Mouse (Mus musculus) gastrocnemius, adult 2 months (tissue): ENCODE results near the gene Gm12790. TPM values are rescaled to one million over a fixed set of nuclear protein-coding genes. Genes with fewer than 3 reads are reported as not detected.
"Not testable (repeated sequence)": the region's sequence is repeated elsewhere in the genome, so short reads cannot be mapped to it uniquely, and the experiment has no call there.

ENCODE experiments used
- DNase-seq: peaks from one replicate; pipeline ENCODE4 v3.0.0; 2022
- H3K27ac ChIP-seq: fragments of 200-600 bp; 2 replicates; pipeline ENCODE4 v1.8.1; 2022; ENCODE audit warnings: mild to moderate bottlenecking
- H3K4me3 ChIP-seq: fragments of 200-600 bp; 2 replicates; pipeline ENCODE4 v1.8.1; 2022; ENCODE audit warnings: mild to moderate bottlenecking, moderate library complexity
- CTCF ChIP-seq: fragments of 200-600 bp; IDR thresholded peaks from 2 replicates; pipeline ENCODE4 v1.8.1; 2022; ENCODE audit warnings: antibody characterized with exemption, mild to moderate bottlenecking, moderate library complexity
- intact Hi-C: fragments of 180-260 bp; cut with DNase I; formaldehyde crosslinking; loops from one replicate; pipeline ENCODE4 v1.15.1; 2025
- long read RNA-seq, 2 experiments: library from polyadenylated mRNA; stranded (forward); transcript quantifications; one replicate each; pipeline ENCODE4 v2.0.0; 2021
- total RNA-seq, 2 experiments: library from RNA; stranded (reverse); gene quantifications; 2 replicates each; pipeline ENCODE4 v1.2.3; 2021

The Gm12790 gene
- total RNA-seq: not detected
- long read RNA-seq, experiment 1: 0 reads
- long read RNA-seq, experiment 2: 0 reads

- DNase-seq, intact Hi-C loops: not testable (repeated sequence)
Observed at GRCm38 (mm10) chr4:101980949-101981348, at the start of gene Gm12790. Gene Gm12790 (minus strand): TSS chr4:101981049.

GRCm38 (mm10) chr4:102026619-102027018 lies 45.8 kb upstream of the Gm12790 start:
- intact Hi-C loops: no loop called here
- H3K4me3 ChIP-seq: no peak overlapping the region
- no peak overlapping the region for H3K27ac ChIP-seq
- TF ChIP-seq CTCF: no peak
- no peak for DNase-seq

More at GRCm38 (mm10) chr4:101980949-101981348, at the start of gene Gm12790:
- not testable (repeated sequence) for H3K27ac ChIP-seq, H3K4me3 ChIP-seq

GRCm38 (mm10) chr4:101998267-101998922 lies 17.5 kb upstream of the Gm12790 start:
- TF ChIP-seq CTCF: peak; percentile 72
- intact Hi-C loops: loop anchor here (2.0 to 5.0 kb wide), 2 partner anchors 341 to 524 kb away; no protein-coding TSS in a partner anchor
- DNase-seq: peak; percentile 55
- Histone ChIP-seq H3K4me3 (no peak overlapping the region), H3K27ac (no peak overlapping the region)

- intact Hi-C loops: loop anchor here (5.0 kb wide), 1 partner anchor 340 kb away; no protein-coding TSS in a partner anchor
Observed at GRCm38 (mm10) chr4:101997426-101997825, 16.6 kb upstream of the Gm12790 start.

GRCm38 (mm10) chr4:101986326-101986725 lies 5.5 kb upstream of the Gm12790 start, which contains the start of gene Gm12789:
Gene Gm12789 (plus strand): TSS chr4:101986626.
- H3K4me3 ChIP-seq, DNase-seq, intact Hi-C loops, H3K27ac ChIP-seq: not testable (repeated sequence)

More at GRCm38 (mm10) chr4:101997426-101997825, 16.6 kb upstream of the Gm12790 start:
- Histone ChIP-seq H3K27ac (no peak overlapping the region), H3K4me3 (no peak overlapping the region)
- TF ChIP-seq CTCF: no peak
- DNase-seq: no peak

GRCm38 (mm10) chr4:101985678-101986077 lies 4.8 kb upstream of the Gm12790 start:
- Histone ChIP-seq H3K27ac (no peak overlapping the region), H3K4me3 (no peak overlapping the region)
- DNase-seq: no peak
- intact Hi-C loops: no loop called here
- no peak for TF ChIP-seq CTCF

- not testable (repeated sequence) for DNase-seq, H3K27ac ChIP-seq
Observed at GRCm38 (mm10) chr4:101940107-101940506, 40.7 kb downstream of the Gm12790 start, which contains the start of gene Gm12794. Gene Gm12794 (plus strand): TSS chr4:101940407.

More at GRCm38 (mm10) chr4:101940107-101940506, 40.7 kb downstream of the Gm12790 start, which contains the start of gene Gm12794:
- H3K4me3 ChIP-seq, intact Hi-C loops: not testable (repeated sequence)

Other genes with a start within 250 kb of the Gm12790 start
- gene B020004J07Rik, start 137.0 kb downstream of the Gm12790 start, total RNA-seq: not detected
- gene C130073F10Rik, start 87.3 kb downstream of the Gm12790 start, total RNA-seq: not detected
- not detected for gene Gm12800, start 71.9 kb downstream of the Gm12790 start, total RNA-seq
- gene Gm12794, start 40.6 kb downstream of the Gm12790 start, total RNA-seq: not detected
- not detected for gene Gm12789, start 5.6 kb upstream of the Gm12790 start, total RNA-seq
- 10 to 100 TPM; 59.9 to 62.5 TPM for gene Pde4b, start 106.5 kb upstream of the Gm12790 start, total RNA-seq